23 mouse cellular contexts compared by ENCODE assay signal in the genomic region with DNA sequence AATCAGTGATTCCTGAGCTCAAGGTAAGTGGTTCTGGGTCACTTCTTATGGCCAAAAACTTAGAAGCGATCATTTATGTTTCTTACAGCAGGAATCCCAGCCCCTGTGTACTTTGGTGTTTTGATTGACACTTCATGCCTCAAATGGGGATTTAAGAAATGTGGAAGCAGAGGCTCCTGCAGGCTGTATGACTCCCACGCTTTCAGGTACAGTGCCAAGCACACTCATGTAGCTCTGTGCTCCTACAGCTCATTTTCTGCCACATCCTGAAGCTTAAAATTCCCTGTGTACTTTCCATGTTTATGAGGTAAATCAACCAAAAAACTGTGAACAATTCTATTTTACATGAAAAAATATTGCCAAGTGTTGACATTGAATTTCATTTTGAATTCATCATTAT. TPM values are rescaled to one million over a fixed set of nuclear protein-coding genes. Genes with fewer than 3 reads are reported as not detected.
A peak's percentile ranks its signal among the peaks of the same experiment; 100 is the strongest.
DNase-seq lines count a peak whose midpoint lies in the region; ATAC-seq lines count a peak whose summit lies in the region.
"Had no signal": no experiment of that assay in that cellular context is flagged by ENCODE, and none has a peak within 500 bp of the region (broad histone marks: within the 10 kb centered on the region; RNA-seq: fewer than 3 reads in every experiment).

No protein-coding gene starts in this region.

- DNase-seq in right cerebral cortex, postnatal 10 days (ENCODE audit: low spot score in 2 of 2): peak; percentile 24 to 35
- no peak for DNase-seq in right cerebral cortex, postnatal 4 days
- peak; percentile 51 for DNase-seq in brain, adult 2 months (ENCODE audit: low read depth, low spot score)
- DNase-seq: adrenal gland, adult 8-10 months; adrenal gland, postnatal 25 days; B cell, adult 2 months; cerebellum, adult 11 months; cerebellum, adult 9-11 months; gastrocnemius, postnatal 14 days; heart, adult 11 months had no signal

- H3K27ac ChIP-seq in forebrain, embryonic 15.5 days (replicated peaks): 0 out of 2 replicates have a peak overlapping the region, but pooled peaks have one; percentile 31
- H3K27ac ChIP-seq in forebrain, embryonic 12.5 days: no peak overlapping the region
- H3K27ac ChIP-seq: embryonic facial prominence, embryonic 12.5 days; embryonic facial prominence, embryonic 15.5 days; gastrocnemius, adult 2 months; hindbrain, embryonic 12.5 days had no signal

- no peak overlapping the region for H3K4me3 ChIP-seq in forebrain, embryonic 15.5 days
- H3K4me3 ChIP-seq in forebrain, embryonic 12.5 days (replicated peaks): no peak overlapping the region
- H3K4me3 ChIP-seq: embryonic facial prominence, embryonic 12.5 days; embryonic facial prominence, embryonic 15.5 days; forebrain, embryonic 13.5 days; gastrocnemius, adult 2 months; hindbrain, embryonic 12.5 days; hindbrain, embryonic 15.5 days had no signal

- 72% methylated on average over 2 of the region's 2 CpGs for WGBS in forebrain, embryonic 15.5 days
- WGBS in forebrain, embryonic 12.5 days: 79% methylated on average over 2 of the region's 2 CpGs

- no peaks in the 10 kb centered on the region for H3K9me3 ChIP-seq in forebrain, embryonic 15.5 days
- no peaks in the 10 kb centered on the region for H3K9me3 ChIP-seq in forebrain, embryonic 12.5 days
- H3K9me3 ChIP-seq: embryonic facial prominence, embryonic 12.5 days; embryonic facial prominence, embryonic 15.5 days; forebrain, embryonic 13.5 days; hindbrain, embryonic 12.5 days; hindbrain, embryonic 15.5 days had no signal

- no peaks in the 10 kb centered on the region for H3K36me3 ChIP-seq in forebrain, embryonic 15.5 days
- H3K36me3 ChIP-seq in forebrain, embryonic 12.5 days (replicated peaks): no peaks in the 10 kb centered on the region
- H3K36me3 ChIP-seq: embryonic facial prominence, embryonic 12.5 days; embryonic facial prominence, embryonic 15.5 days; hindbrain, embryonic 12.5 days; hindbrain, embryonic 15.5 days had no signal

- no peak overlapping the region for H3K9ac ChIP-seq in forebrain, embryonic 15.5 days (replicated peaks)
- H3K9ac ChIP-seq in forebrain, embryonic 12.5 days: no peak overlapping the region
- H3K9ac ChIP-seq: embryonic facial prominence, embryonic 12.5 days; embryonic facial prominence, embryonic 15.5 days; forebrain, embryonic 13.5 days; hindbrain, embryonic 12.5 days; hindbrain, embryonic 15.5 days had no signal

- H3K4me2 ChIP-seq in forebrain, embryonic 15.5 days (replicated peaks): no peak overlapping the region
- H3K4me2 ChIP-seq in forebrain, embryonic 12.5 days: no peak overlapping the region
- H3K4me2 ChIP-seq: embryonic facial prominence, embryonic 12.5 days; embryonic facial prominence, embryonic 15.5 days; forebrain, embryonic 13.5 days; heart, embryonic 11.5 days; hindbrain, embryonic 12.5 days had no signal

- ATAC-seq in forebrain, embryonic 15.5 days (replicated peaks): no peak
- ATAC-seq in forebrain, embryonic 12.5 days (ENCODE audit: low FRiP score): no peak
- ATAC-seq in inflammation-experienced regulatory T-cells, adult 6 months: no peak
- no peak for ATAC-seq in CD4-positive, CD25-positive, alpha-beta regulatory T cell, adult 4 months
- ATAC-seq: activated CD4-positive, CD25-positive, alpha-beta regulatory T cell, adult 4 months; intestine, embryonic 16.5 days had no signal

- H3K4me1 ChIP-seq in forebrain, embryonic 15.5 days: peaks cover 18% of the 10 kb centered on the region
- H3K4me1 ChIP-seq in forebrain, embryonic 12.5 days: 0 out of 2 replicates have a peak, but pooled peaks cover 8% of the 10 kb centered on the region
- H3K4me1 ChIP-seq: embryonic facial prominence, embryonic 12.5 days; embryonic facial prominence, embryonic 15.5 days; hindbrain, embryonic 12.5 days had no signal

- no peaks in the 10 kb centered on the region for H3K27me3 ChIP-seq in forebrain, embryonic 15.5 days
- no peaks in the 10 kb centered on the region for H3K27me3 ChIP-seq in forebrain, embryonic 12.5 days
- H3K27me3 ChIP-seq: embryonic facial prominence, embryonic 12.5 days; embryonic facial prominence, embryonic 15.5 days; forebrain, embryonic 13.5 days; hindbrain, embryonic 12.5 days; hindbrain, embryonic 15.5 days had no signal

RNA-seq across cellular contexts. Expression of gene Slco1c1, which starts 43.2 kb away (rescaled TPM):
- 15.6 and 19.6 TPM in 2 replicates for polyA plus RNA-seq in forebrain, embryonic 15.5 days (2015; fragmentation: Nextera tagmentation; extraction: Ambion mirVana)
- polyA plus RNA-seq in forebrain, embryonic 12.5 days (2016; fragmentation: Nextera tagmentation; extraction: Ambion mirVana): 1.0 and 1.3 TPM in 2 replicates
- not detected for polyA plus RNA-seq in inflammation-experienced regulatory T-cells, adult 6 months (2017; shearing (Covaris generic))
- not detected for polyA plus RNA-seq in CD4-positive, CD25-positive, alpha-beta regulatory T cell, adult 4 months (2017; shearing (Covaris generic))
